ENCODE assay signal across 8 mouse cellular contexts in the genomic region with DNA sequence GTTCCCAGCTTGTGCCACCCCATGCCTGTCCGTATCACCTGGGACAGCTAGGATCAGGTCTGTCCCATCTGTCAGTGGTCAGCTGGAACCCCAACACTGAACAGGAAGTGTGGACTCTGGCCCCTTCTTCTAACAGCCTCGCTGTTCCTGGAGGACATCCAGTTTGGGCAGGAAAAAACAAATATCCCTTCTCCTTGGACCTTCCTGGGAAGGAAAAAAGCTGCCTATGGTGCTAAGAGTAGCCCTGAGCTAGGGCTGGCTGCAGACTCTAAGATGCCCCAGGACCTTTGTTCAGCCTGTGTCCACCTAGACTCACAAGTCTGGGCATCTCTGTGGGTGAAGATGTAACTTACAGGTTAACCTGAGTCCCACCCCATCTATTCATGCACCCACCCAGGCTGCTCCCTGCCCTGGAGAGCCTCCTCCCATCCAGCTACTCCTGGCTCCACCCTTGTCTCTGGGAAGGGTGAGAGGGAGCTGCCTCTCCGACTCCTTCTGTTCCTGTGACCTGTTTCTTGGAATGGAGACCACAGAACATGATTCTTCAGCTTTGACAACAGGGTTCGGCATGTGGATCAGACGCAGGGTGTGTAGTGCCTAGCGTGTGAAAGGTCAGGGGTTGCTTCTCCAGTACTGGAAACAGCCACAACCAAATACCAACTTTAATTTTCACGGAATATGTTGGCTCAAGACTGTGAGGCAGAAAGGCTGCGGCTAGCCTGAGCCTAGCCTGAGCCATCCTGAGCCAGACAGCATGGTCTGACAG. TPM values are rescaled to one million over a fixed set of nuclear protein-coding genes. Genes with fewer than 3 reads are reported as not detected.
DNase-seq lines count a peak whose midpoint lies in the region; ATAC-seq and TF ChIP-seq lines count a peak whose summit lies in the region.

No protein-coding gene starts in this region.

- no peaks in the 10 kb centered on the region for H3K36me3 ChIP-seq in embryonic facial prominence, embryonic 15.5 days
- no peaks in the 10 kb centered on the region for H3K36me3 ChIP-seq in hindbrain, postnatal 0 days (ENCODE audit: insufficient read depth, low read length)
- no peaks in the 10 kb centered on the region for H3K36me3 ChIP-seq in midbrain, embryonic 12.5 days

- peak overlapping the region; percentile 44 for H3K4me3 ChIP-seq in embryonic facial prominence, embryonic 15.5 days (replicated peaks)
- peak overlapping the region; percentile 17 for H3K4me3 ChIP-seq in hindbrain, postnatal 0 days (ENCODE audit: low read length)
- no peak overlapping the region for H3K4me3 ChIP-seq in midbrain, embryonic 12.5 days

- no peak for ATAC-seq in embryonic facial prominence, embryonic 15.5 days (ENCODE audit: insufficient number of reproducible peaks, low FRiP score, low TSS enrichment, low read depth)
- ATAC-seq in hindbrain, postnatal 0 days = no peak
- no peak for ATAC-seq in midbrain, embryonic 12.5 days (ENCODE audit: low FRiP score, low read depth)

- no peak for TF ChIP-seq CTCF in hindbrain, postnatal 0 days (IDR thresholded peaks at IDR 0.05; ENCODE audit: low read depth)

- peaks cover 86% of the 10 kb centered on the region for H3K4me1 ChIP-seq in embryonic facial prominence, embryonic 15.5 days
- peaks cover 12% of the 10 kb centered on the region for H3K4me1 ChIP-seq in hindbrain, postnatal 0 days (ENCODE audit: insufficient read depth, low read length)
- H3K4me1 ChIP-seq in midbrain, embryonic 12.5 days = peaks cover 29% of the 10 kb centered on the region

- peak overlapping the region; percentile 39; the same call in 1 of the 2 replicates for H3K9ac ChIP-seq in embryonic facial prominence, embryonic 15.5 days
- no peak overlapping the region for H3K9ac ChIP-seq in hindbrain, postnatal 0 days (replicated peaks; ENCODE audit: low read length)
- no peak overlapping the region for H3K9ac ChIP-seq in midbrain, embryonic 12.5 days (replicated peaks)

- intact Hi-C loops in gastrocnemius, postnatal 36 days (cut with DNase I) = no loop called here

- peak overlapping the region; percentile 61 for H3K4me2 ChIP-seq in embryonic facial prominence, embryonic 15.5 days (replicated peaks)
- H3K4me2 ChIP-seq in hindbrain, postnatal 0 days (ENCODE audit: low read depth, low read length) = peak overlapping the region; percentile 45
- peak overlapping the region; percentile 38; the same call in 1 of the 2 replicates for H3K4me2 ChIP-seq in midbrain, embryonic 12.5 days (replicated peaks)

- no peaks in the 10 kb centered on the region for H3K27me3 ChIP-seq in embryonic facial prominence, embryonic 15.5 days
- H3K27me3 ChIP-seq in hindbrain, postnatal 0 days (ENCODE audit: insufficient read depth, low read length) = no peaks in the 10 kb centered on the region
- peaks cover 41% of the 10 kb centered on the region for H3K27me3 ChIP-seq in midbrain, embryonic 12.5 days

- 34% methylated on average over 8 of the region's 8 CpGs for WGBS in embryonic facial prominence, embryonic 15.5 days
- 60% methylated on average over 8 of the region's 8 CpGs for WGBS in hindbrain, postnatal 0 days
- 59% methylated on average over 8 of the region's 8 CpGs for WGBS in midbrain, embryonic 12.5 days

- H3K27ac ChIP-seq in embryonic facial prominence, embryonic 15.5 days (replicated peaks) = peak overlapping the region; percentile 86
- H3K27ac ChIP-seq in hindbrain, postnatal 0 days = peak overlapping the region; percentile 32; the same call in 1 of the 2 replicates
- H3K27ac ChIP-seq in midbrain, embryonic 12.5 days (replicated peaks) = no peak overlapping the region

- H3K9me3 ChIP-seq in embryonic facial prominence, embryonic 15.5 days (replicated peaks) = no peaks in the 10 kb centered on the region
- H3K9me3 ChIP-seq in hindbrain, postnatal 0 days (ENCODE audit: low read length) = no peaks in the 10 kb centered on the region
- H3K9me3 ChIP-seq in midbrain, embryonic 12.5 days = no peaks in the 10 kb centered on the region

- peak; percentile 35 for DNase-seq in gastrocnemius, adult 18-20 months (ENCODE audit: low spot score)
- DNase-seq in gastrocnemius, postnatal 36 days = no peak
- DNase-seq in hindbrain, postnatal 0 days (ENCODE audit: low spot score) = no peak
- no peak for DNase-seq in cerebellum, adult 11 months
- no peak for DNase-seq in T-cell, adult 2 months (ENCODE audit: low spot score)
- no peak for DNase-seq in cerebellum, postnatal 36 days

RNA-seq across cellular contexts. Expression of gene C1qtnf1, which starts 1.1 kb away (rescaled TPM):
- total RNA-seq in gastrocnemius, adult 18-20 months (2021) = 1 to 10 TPM; 6.6 to 6.9 TPM
- 1 to 10 TPM; 9.3 to 9.7 TPM for total RNA-seq in gastrocnemius, postnatal 36 days (2021)
- 19.0 and 23.0 TPM in 2 replicates for polyA plus RNA-seq in embryonic facial prominence, embryonic 15.5 days (2015; fragmentation: Nextera tagmentation; extraction: Ambion mirVana)
- total RNA-seq in hindbrain, postnatal 0 days (2014; rRNA removed) = 5.4 TPM in 2 replicates
- 3.5 and 4.3 TPM in 2 replicates for polyA plus RNA-seq in hindbrain, postnatal 0 days (2015; fragmentation: Nextera tagmentation; extraction: Ambion mirVana)
- polyA plus RNA-seq in midbrain, embryonic 12.5 days (2016; fragmentation: Nextera tagmentation; extraction: Ambion mirVana) = 2.7 and 3.3 TPM in 2 replicates

RNA-seq across cellular contexts. Expression of gene Cant1, which starts 10.2 kb away (rescaled TPM):
- 10 to 100 TPM; 10.7 to 11.9 TPM for total RNA-seq in gastrocnemius, adult 18-20 months (2021)
- total RNA-seq in gastrocnemius, postnatal 36 days (2021) = 1 to 10 TPM; 9.4 to 9.7 TPM
- 34.2 and 38.0 TPM in 2 replicates for polyA plus RNA-seq in embryonic facial prominence, embryonic 15.5 days (2015; fragmentation: Nextera tagmentation; extraction: Ambion mirVana)
- total RNA-seq in hindbrain, postnatal 0 days (2014; rRNA removed) = 47.9 and 51.7 TPM in 2 replicates
- polyA plus RNA-seq in hindbrain, postnatal 0 days (2015; fragmentation: Nextera tagmentation; extraction: Ambion mirVana) = 24.7 and 25.8 TPM in 2 replicates
- 29.3 and 30.9 TPM in 2 replicates for polyA plus RNA-seq in midbrain, embryonic 12.5 days (2016; fragmentation: Nextera tagmentation; extraction: Ambion mirVana)

RNA-seq across cellular contexts. Expression of gene Lgals3bp, which starts 27.2 kb away (rescaled TPM):
- 10 to 100 TPM; 15.8 to 17.1 TPM for total RNA-seq in gastrocnemius, adult 18-20 months (2021)
- 10 to 100 TPM; 13.0 to 19.2 TPM for total RNA-seq in gastrocnemius, postnatal 36 days (2021)
- 15.6 and 19.8 TPM in 2 replicates for polyA plus RNA-seq in embryonic facial prominence, embryonic 15.5 days (2015; fragmentation: Nextera tagmentation; extraction: Ambion mirVana)
- 25.5 and 30.6 TPM in 2 replicates for total RNA-seq in hindbrain, postnatal 0 days (2014; rRNA removed)
- polyA plus RNA-seq in hindbrain, postnatal 0 days (2015; fragmentation: Nextera tagmentation; extraction: Ambion mirVana) = 15.4 and 18.5 TPM in 2 replicates
- 1.7 and 1.8 TPM in 2 replicates for polyA plus RNA-seq in midbrain, embryonic 12.5 days (2016; fragmentation: Nextera tagmentation; extraction: Ambion mirVana)

RNA-seq across cellular contexts. Expression of gene Engase, which starts 47.5 kb away (rescaled TPM):
- total RNA-seq in gastrocnemius, adult 18-20 months (2021) = 1 to 10 TPM; 3.5 to 4.1 TPM
- total RNA-seq in gastrocnemius, postnatal 36 days (2021) = 1 to 10 TPM; 4.6 to 4.7 TPM
- 8.6 and 8.7 TPM in 2 replicates for polyA plus RNA-seq in embryonic facial prominence, embryonic 15.5 days (2015; fragmentation: Nextera tagmentation; extraction: Ambion mirVana)
- 9.0 and 20.7 TPM in 2 replicates for total RNA-seq in hindbrain, postnatal 0 days (2014; rRNA removed)
- polyA plus RNA-seq in hindbrain, postnatal 0 days (2015; fragmentation: Nextera tagmentation; extraction: Ambion mirVana) = 6.5 and 7.0 TPM in 2 replicates
- 6.9 and 7.3 TPM in 2 replicates for polyA plus RNA-seq in midbrain, embryonic 12.5 days (2016; fragmentation: Nextera tagmentation; extraction: Ambion mirVana)
